Mouse (Mus musculus): ENCODE results near the gene Carns1. TPM values are rescaled to one million over a fixed set of nuclear protein-coding genes. Genes with fewer than 3 reads are reported as not detected.
"Not testable (repeated sequence)": the region's sequence is repeated elsewhere in the genome, so short reads cannot be mapped to it uniquely, and the experiment has no call there.

The Carns1 gene
- polyA plus RNA-seq, 1 experiment from 2014 or later = 6.0 TPM

DNA sequence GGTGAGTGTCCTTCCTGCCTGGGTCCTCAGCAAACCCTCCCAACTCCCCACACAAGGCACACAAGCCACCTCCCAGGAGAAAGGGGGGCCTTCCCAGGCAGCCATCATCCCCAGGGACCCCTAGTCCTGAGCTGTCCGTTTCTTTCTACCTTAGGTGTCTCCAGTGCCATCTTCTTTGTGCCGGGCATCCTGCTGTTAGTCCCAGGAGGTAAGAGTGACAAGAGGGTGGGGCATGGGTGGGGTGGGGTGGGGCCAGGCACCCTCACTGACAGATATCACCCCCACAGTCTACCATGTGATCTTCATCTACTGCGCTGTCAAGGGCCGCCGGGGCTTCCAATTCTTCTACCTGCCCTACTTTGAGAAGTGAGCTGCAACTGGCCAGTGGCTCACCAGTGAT, 44.2 kb downstream of the Carns1 start:
- 93% methylated on average over 5 of the region's 5 CpGs for WGBS
- ATAC-seq (ENCODE audit: low FRiP score) = no peak
- Histone ChIP-seq H3K9ac (no peak overlapping the region), H3K9me3 (ENCODE audit: control insufficient read depth, low read length) (no peaks in the 10 kb centered on the region), H3K4me3 (replicated peaks; ENCODE audit: low read length) (no peak overlapping the region), H3K36me3 (replicated peaks; ENCODE audit: control insufficient read depth, insufficient read depth) (peaks cover 55% of the 10 kb centered on the region), H3K27ac (no peak overlapping the region), H3K4me2 (replicated peaks) (no peak overlapping the region), H3K4me1 (replicated peaks; ENCODE audit: control insufficient read depth, insufficient read depth, low read length) (peaks cover 15% of the 10 kb centered on the region), H3K27me3 (ENCODE audit: control insufficient read depth, insufficient read depth, low read length) (no peaks in the 10 kb centered on the region)
- no peak for DNase-seq (ENCODE audit: low spot score)

DNA sequence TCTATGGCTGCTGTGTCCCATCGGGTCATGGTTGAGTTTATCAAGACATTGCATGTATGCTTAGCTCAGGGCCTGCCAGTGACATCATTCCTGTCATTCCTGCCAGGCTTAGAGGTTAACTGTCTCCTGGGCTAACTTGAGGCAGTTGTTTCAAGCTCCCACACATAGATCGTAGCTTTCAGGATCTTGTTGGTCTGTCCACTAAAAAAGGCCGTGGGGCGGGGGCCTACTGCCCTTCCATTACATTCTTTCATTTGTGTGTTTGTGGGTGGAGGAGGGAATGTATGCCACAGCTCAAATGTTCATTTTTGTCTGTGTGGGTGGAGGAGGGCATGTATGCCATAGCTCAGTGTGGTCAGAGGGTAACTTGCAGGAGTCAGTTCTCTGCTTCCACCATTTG, 45.2 kb downstream of the Carns1 start:
- no peak overlapping the region for H3K27ac ChIP-seq
- H3K4me1 ChIP-seq (replicated peaks; ENCODE audit: control insufficient read depth, insufficient read depth, low read length) = peaks cover 15% of the 10 kb centered on the region
- H3K9me3 ChIP-seq (ENCODE audit: control insufficient read depth, low read length) = no peaks in the 10 kb centered on the region
- H3K4me2 ChIP-seq (replicated peaks) = no peak overlapping the region
- DNase-seq (ENCODE audit: low spot score) (no peak), ATAC-seq (ENCODE audit: low FRiP score) (no peak)
- no peak overlapping the region for H3K4me3 ChIP-seq (replicated peaks; ENCODE audit: low read length)
- peaks cover 55% of the 10 kb centered on the region for H3K36me3 ChIP-seq (replicated peaks; ENCODE audit: control insufficient read depth, insufficient read depth)
- no peak overlapping the region for H3K9ac ChIP-seq
- WGBS = 90% methylated on average over 4 of the region's 4 CpGs
- H3K27me3 ChIP-seq (ENCODE audit: control insufficient read depth, insufficient read depth, low read length) = no peaks in the 10 kb centered on the region

DNA sequence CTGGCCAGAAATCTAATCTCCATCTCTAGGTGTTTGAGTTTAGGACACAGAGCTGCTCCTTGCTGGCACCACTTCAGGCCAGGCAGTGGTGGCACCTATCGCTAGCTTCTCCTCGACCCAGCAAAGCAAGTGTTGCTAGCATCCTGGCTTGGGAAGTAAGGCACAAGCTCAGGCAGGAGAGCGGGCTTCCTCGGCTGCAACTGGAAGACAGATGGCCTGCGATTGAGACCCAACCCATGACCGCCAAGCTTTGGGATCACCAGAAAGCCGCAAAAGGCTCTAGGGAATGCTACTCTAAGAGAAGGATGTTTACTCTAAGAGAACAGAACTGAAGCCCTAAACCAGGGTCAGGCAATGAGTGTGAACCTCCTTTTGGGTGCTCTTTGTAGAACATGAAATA, 45.8 kb downstream of the Carns1 start:
- Histone ChIP-seq H3K27me3 (ENCODE audit: control insufficient read depth, insufficient read depth, low read length) (no peaks in the 10 kb centered on the region), H3K9ac (no peak overlapping the region), H3K4me3 (replicated peaks; ENCODE audit: low read length) (no peak overlapping the region), H3K36me3 (replicated peaks; ENCODE audit: control insufficient read depth, insufficient read depth) (peaks cover 55% of the 10 kb centered on the region), H3K9me3 (ENCODE audit: control insufficient read depth, low read length) (no peaks in the 10 kb centered on the region), H3K27ac (no peak overlapping the region), H3K4me1 (replicated peaks; ENCODE audit: control insufficient read depth, insufficient read depth, low read length) (peaks cover 15% of the 10 kb centered on the region), H3K4me2 (replicated peaks) (no peak overlapping the region)
- no peak for DNase-seq (ENCODE audit: low spot score)
- 94% methylated on average over 7 of the region's 7 CpGs for WGBS
- ATAC-seq (ENCODE audit: low FRiP score) = no peak

DNA sequence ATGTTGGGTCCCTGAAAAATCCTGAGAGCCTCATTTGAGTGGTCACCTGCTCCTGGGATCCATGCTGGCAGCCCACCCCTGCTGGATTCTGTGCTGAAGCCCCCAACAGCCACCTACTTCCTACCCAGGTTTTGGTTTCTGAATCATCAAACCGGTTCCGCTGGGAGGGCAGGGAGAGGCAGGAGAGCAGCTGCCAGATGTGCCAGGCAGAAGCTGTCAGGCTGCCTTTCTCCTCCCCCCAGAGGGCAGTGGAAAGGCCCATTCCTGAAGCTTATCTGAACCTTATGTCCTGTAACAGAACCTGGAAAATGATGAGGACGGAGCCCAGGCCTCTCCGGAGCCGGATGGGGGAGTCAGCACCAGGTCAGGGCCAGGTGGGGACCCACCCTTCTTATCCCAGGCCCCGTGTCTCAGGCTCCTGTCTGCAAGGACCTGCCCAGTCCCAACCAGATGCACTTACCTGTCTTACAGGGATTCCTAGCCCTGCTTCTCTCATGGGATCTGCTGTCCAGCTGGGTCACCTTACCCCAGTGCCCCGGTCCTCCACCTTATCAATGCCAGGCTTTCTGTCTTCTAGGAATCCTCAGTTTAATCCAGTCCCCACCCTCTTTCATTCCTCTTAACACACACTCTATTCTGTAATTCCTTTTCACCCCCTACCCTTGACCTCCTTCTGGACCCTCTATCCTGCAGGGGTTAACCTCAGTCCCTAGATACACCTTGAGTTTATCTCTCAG, 48.4 kb downstream of the Carns1 start:
- H3K36me3 ChIP-seq (replicated peaks; ENCODE audit: control insufficient read depth, insufficient read depth) = peaks cover 38% of the 10 kb centered on the region
- H3K27ac ChIP-seq = no peak overlapping the region
- DNase-seq (ENCODE audit: low spot score) (no peak), ATAC-seq (ENCODE audit: low FRiP score) (no peak)
- H3K4me1 ChIP-seq (replicated peaks; ENCODE audit: control insufficient read depth, insufficient read depth, low read length) = peaks cover 15% of the 10 kb centered on the region
- no peaks in the 10 kb centered on the region for H3K27me3 ChIP-seq (ENCODE audit: control insufficient read depth, insufficient read depth, low read length)
- 69% methylated on average over 7 of the region's 7 CpGs for WGBS
- H3K4me2 ChIP-seq (replicated peaks) = peak overlapping the region; percentile 71
- H3K9me3 ChIP-seq (ENCODE audit: control insufficient read depth, low read length) = no peaks in the 10 kb centered on the region
- H3K9ac ChIP-seq = peak overlapping the region; percentile 91
- peak overlapping the region; percentile 83 for H3K4me3 ChIP-seq (replicated peaks; ENCODE audit: low read length)

DNA sequence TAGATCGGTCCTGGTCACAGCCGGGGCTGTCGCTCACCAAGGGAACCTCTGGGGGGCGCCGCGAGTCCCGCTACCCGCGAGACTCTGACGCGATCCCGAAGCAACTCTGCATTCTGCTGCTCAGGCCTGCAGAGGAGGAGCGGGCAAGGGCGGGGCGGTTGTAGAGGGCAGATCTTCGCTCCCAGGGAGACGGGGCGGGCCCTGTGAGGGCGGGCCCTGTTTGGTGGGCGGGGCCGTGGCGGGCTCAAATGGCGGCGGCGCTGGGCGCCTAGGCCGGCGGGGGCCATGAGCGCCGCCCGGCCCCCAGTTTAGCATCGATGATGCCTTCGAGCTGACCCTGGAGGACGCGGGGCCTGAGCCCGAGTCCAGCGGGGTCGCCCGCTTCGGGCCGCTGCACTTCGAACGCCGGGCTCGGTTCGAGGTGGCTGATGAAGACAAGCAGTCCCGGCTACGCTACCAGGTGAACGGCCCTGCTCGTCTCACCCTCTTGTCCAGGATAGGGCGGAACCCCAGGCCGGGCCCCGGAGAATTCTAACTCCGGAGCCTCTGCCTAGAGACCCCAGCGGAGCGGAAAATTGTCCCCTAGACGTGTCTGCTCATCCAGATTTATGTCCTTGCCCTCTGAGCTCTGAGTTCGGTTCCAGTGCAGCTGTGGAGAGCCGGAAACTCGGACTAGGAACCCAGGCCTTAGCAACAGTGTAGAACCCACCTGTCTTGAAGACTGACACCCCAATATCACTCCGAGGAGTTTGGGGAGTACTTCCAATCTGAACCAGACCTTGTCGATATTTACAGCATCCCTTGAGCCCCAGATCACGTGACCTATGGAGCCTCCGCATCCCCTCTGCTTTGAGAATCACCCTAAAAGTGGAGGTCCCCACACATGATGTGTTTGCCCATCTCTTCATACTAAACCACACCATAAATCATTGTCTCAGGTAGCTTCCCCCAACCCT, 49.3 kb downstream of the Carns1 start, which contains the start of gene Aip:
Aip (minus strand) TSS at position 118 of the 956 bp plus-strand sequence.
- DNase-seq (ENCODE audit: low spot score) (peak; percentile 96), ATAC-seq (ENCODE audit: low FRiP score) (peak; percentile 94)
- peak within 1 kb of the TSS; percentile 81 for H3K27ac ChIP-seq
- H3K4me2 ChIP-seq (replicated peaks) = peak within 1 kb of the TSS; percentile 71
- H3K36me3 ChIP-seq (replicated peaks; ENCODE audit: control insufficient read depth, insufficient read depth) = peaks cover 29% of the 10 kb centered on the region
- no peaks in the 10 kb centered on the region for H3K27me3 ChIP-seq (ENCODE audit: control insufficient read depth, insufficient read depth, low read length)
- H3K4me1 ChIP-seq (replicated peaks; ENCODE audit: control insufficient read depth, insufficient read depth, low read length) = peaks cover 15% of the 10 kb centered on the region
- H3K9me3 ChIP-seq (ENCODE audit: control insufficient read depth, low read length) = no peaks in the 10 kb centered on the region
- under 1% methylated on average over 63 of the region's 64 CpGs for WGBS
- H3K9ac ChIP-seq = peak within 1 kb of the TSS; percentile 91
- peak within 1 kb of the TSS; percentile 83 for H3K4me3 ChIP-seq (replicated peaks; ENCODE audit: low read length)

DNA sequence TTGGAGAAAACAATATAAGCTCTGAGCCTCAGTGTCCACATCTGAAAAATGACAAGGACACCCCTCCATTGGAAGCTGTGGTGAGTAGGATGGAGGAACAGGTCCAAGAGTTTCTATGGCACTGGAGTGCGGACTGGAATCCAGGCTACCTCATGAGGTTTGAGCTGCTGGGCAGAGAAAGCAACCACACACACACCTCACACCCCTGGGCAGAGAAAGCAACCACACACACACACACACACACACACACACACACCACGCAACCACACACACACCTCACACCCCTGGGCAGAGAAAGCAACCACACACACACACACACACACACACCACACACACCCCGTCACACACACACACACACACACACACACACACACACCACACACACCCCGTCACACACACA, 50.0 kb downstream of the Carns1 start:
- WGBS = 10% methylated on average over 4 of the region's 4 CpGs
- not testable (repeated sequence) for H3K9me3 ChIP-seq (ENCODE audit: control insufficient read depth, low read length); DNase-seq (ENCODE audit: low spot score); H3K27me3 ChIP-seq (ENCODE audit: control insufficient read depth, insufficient read depth, low read length)
- Histone ChIP-seq H3K27ac (peak overlapping the region; percentile 63), H3K36me3 (replicated peaks; ENCODE audit: control insufficient read depth, insufficient read depth) (peaks cover 26% of the 10 kb centered on the region), H3K4me2 (replicated peaks) (peak overlapping the region; percentile 71), H3K9ac (peak overlapping the region; percentile 91), H3K4me3 (replicated peaks; ENCODE audit: low read length) (peak overlapping the region; percentile 83), H3K4me1 (replicated peaks; ENCODE audit: control insufficient read depth, insufficient read depth, low read length) (peaks cover 22% of the 10 kb centered on the region)
- ATAC-seq (ENCODE audit: low FRiP score) = peak; percentile 42

DNA sequence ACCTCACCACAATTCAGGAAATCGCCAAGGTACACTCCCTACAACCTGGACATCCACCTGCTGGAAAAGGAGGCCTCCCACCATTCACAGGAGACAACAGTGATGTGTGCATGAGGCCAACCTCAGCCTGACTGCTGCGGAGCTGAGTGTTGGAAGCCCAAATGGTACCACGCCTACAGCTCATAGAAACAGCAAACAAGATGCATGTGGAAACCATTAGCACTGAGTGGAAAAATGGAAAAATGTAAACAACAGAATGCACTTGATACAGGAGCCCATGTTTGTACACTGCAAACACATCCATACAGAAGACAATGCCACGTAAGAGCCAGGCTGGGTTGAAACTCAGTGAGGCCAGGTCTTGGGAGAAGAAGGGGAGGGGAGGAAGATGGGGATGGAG, 50.8 kb downstream of the Carns1 start:
- WGBS = 81% methylated on average over 4 of the region's 4 CpGs
- Histone ChIP-seq H3K4me1 (replicated peaks; ENCODE audit: control insufficient read depth, insufficient read depth, low read length) (peaks cover 24% of the 10 kb centered on the region), H3K27ac (no peak overlapping the region), H3K36me3 (replicated peaks; ENCODE audit: control insufficient read depth, insufficient read depth) (peaks cover 19% of the 10 kb centered on the region), H3K27me3 (ENCODE audit: control insufficient read depth, insufficient read depth, low read length) (no peaks in the 10 kb centered on the region), H3K9me3 (ENCODE audit: control insufficient read depth, low read length) (no peaks in the 10 kb centered on the region), H3K4me3 (replicated peaks; ENCODE audit: low read length) (no peak overlapping the region), H3K9ac (no peak overlapping the region), H3K4me2 (replicated peaks) (no peak overlapping the region)
- DNase-seq (ENCODE audit: low spot score) = no peak
- no peak for ATAC-seq (ENCODE audit: low FRiP score)

DNA sequence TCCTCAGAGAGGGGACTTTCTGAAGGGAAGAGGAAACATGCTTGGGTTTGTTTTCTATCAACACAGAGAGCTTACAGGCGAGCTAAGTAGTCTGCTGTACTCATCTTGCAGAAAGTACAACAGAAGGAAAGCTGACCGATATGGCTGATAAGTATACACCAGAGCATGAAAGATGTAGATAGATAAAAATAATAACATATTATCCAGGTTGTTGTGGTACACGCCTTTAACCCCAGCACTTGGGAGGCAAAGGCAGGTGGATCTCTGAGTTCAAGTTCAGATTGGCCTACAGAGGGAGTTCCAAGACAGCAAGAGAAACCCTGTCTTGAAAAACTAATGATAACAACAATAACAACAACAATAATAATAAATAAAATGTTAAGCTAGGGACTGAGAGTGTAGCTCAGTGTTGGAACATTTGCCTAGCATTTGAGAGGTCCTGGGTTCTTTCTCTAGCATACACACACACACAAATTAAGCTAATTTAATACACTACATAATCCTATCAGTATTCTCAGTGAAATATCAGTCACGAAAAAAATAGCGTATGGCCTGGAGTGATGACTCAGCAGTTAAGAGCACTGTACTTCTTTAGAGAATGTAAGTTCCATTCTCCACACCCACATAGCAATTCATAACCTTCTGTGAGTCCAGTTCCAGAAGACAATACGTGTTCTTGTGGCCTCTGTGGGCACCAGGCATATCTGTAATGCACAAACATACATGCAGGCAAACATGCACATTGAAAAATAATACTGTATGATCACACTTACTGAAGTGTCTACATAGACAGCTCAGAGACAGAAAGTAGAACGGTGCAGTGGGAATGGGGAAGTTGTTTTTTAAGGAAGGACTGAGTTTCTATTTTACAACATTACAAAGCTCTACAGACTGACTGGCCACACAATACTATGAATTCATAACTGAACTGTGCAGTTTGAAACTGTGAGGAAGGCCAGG, 52.6 kb downstream of the Carns1 start:
- no peaks in the 10 kb centered on the region for H3K27me3 ChIP-seq (ENCODE audit: control insufficient read depth, insufficient read depth, low read length)
- WGBS = 89% methylated on average over 7 of the region's 7 CpGs
- peaks cover 23% of the 10 kb centered on the region for H3K4me1 ChIP-seq (replicated peaks; ENCODE audit: control insufficient read depth, insufficient read depth, low read length)
- H3K4me2 ChIP-seq (replicated peaks) = no peak overlapping the region
- peaks cover 6% of the 10 kb centered on the region; the same call in 1 of the 2 replicates for H3K36me3 ChIP-seq (replicated peaks; ENCODE audit: control insufficient read depth, insufficient read depth)
- ATAC-seq (ENCODE audit: low FRiP score) = no peak
- H3K4me3 ChIP-seq (replicated peaks; ENCODE audit: low read length) = no peak overlapping the region
- H3K9ac ChIP-seq = no peak overlapping the region
- no peak overlapping the region for H3K27ac ChIP-seq
- H3K9me3 ChIP-seq (ENCODE audit: control insufficient read depth, low read length) = no peaks in the 10 kb centered on the region
- no peak for DNase-seq (ENCODE audit: low spot score)
